Mouse (Mus musculus) gastrocnemius, adult 8-10 months (tissue): Measurements from ENCODE around the gene Cc2d2a. TPM values are rescaled to one million over a fixed set of nuclear protein-coding genes. Genes with fewer than 3 reads are reported as not detected.

Experiments used
- total RNA-seq, 4 experiments: library from RNA; stranded (reverse); gene quantifications; 2 replicates each; pipeline ENCODE4 v1.2.4; 2022

Cc2d2a gene
- total RNA-seq, 4 experiments from 2014 or later, result 3.5 to 5.2 (median 3.8) TPM

Other genes with a start within 250 kb of the Cc2d2a start
- under 1 TPM; 0.34 to 0.72 (median 0.47) TPM for gene C1qtnf7, start 146.8 kb upstream of the Cc2d2a start, total RNA-seq
- gene Bst1, start 156.5 kb downstream of the Cc2d2a start, total RNA-seq, result not detected
- 10 to 100 TPM; 33.6 to 43.3 (median 38.1) TPM for gene Fbxl5, start 159.3 kb downstream of the Cc2d2a start, total RNA-seq
- 1 to 10 TPM; 1.1 to 2.5 (median 1.8) TPM for gene Cd38, start 206.2 kb downstream of the Cc2d2a start, total RNA-seq